Mouse (Mus musculus): ENCODE results near the gene Slc5a1. TPM values are rescaled to one million over a fixed set of nuclear protein-coding genes. Genes with fewer than 3 reads are reported as not detected.

Gene Slc5a1
- polyA plus RNA-seq, 1 experiment, result 0.04 TPM

- Histone ChIP-seq H3K27ac (ENCODE audit: control insufficient read depth, insufficient read depth, low read depth, low read length) (no peak overlapping the region), H3K4me3 (ENCODE audit: control insufficient read depth, low read depth, low read length) (no peak overlapping the region), H3K4me1 (ENCODE audit: control insufficient read depth, insufficient read depth, low read length) (no peaks in the 10 kb centered on the region), H3K36me3 (ENCODE audit: control insufficient read depth, insufficient read depth, low read length) (no peaks in the 10 kb centered on the region), H3K27me3 (ENCODE audit: control insufficient read depth, insufficient read depth, low read length) (no peaks in the 10 kb centered on the region)
- TF ChIP-seq POLR2A (IDR thresholded peaks at IDR 0.05; ENCODE audit: control insufficient read depth, low read depth, low read length) (no peak), CTCF (IDR thresholded peaks at IDR 0.05; ENCODE audit: control insufficient read depth, insufficient read depth, insufficient replicate concordance, low read depth, low read length) (no peak)
Measured at GRCm38 (mm10) chr5:33204284-33204683, 100.3 kb downstream of the Slc5a1 start.

DNA sequence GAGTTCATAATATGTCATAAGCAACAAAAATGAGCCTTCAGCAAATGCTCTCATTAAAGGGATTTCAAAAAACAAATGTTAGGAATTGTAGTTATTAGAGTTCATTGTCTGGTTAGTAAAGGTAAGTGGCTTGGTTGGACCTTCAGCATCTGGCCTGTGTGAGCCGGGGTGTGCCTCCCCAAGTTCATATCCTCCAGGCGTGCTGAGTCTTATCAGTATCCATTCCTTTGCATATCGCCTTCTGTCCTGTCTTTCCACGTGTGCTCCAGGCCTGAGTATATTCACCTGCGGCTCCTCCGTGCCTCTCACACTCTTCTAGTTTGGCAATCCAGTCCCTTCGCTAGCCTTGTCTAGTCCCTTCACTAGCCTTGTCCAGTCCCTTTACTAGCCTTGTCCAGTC, 102.3 kb downstream of the Slc5a1 start:
- Histone ChIP-seq H3K4me1 (ENCODE audit: control insufficient read depth, insufficient read depth, low read length) (no peaks in the 10 kb centered on the region; the same call in 1 of the 2 replicates), H3K4me3 (ENCODE audit: control insufficient read depth, low read depth, low read length) (no peak overlapping the region), H3K27me3 (ENCODE audit: control insufficient read depth, insufficient read depth, low read length) (no peaks in the 10 kb centered on the region), H3K27ac (ENCODE audit: control insufficient read depth, insufficient read depth, low read depth, low read length) (no peak overlapping the region), H3K36me3 (ENCODE audit: control insufficient read depth, insufficient read depth, low read length) (no peaks in the 10 kb centered on the region)
- TF ChIP-seq CTCF (IDR thresholded peaks at IDR 0.05; ENCODE audit: control insufficient read depth, insufficient read depth, insufficient replicate concordance, low read depth, low read length) (no peak), POLR2A (IDR thresholded peaks at IDR 0.05; ENCODE audit: control insufficient read depth, low read depth, low read length) (no peak)

GRCm38 (mm10) chr5:33207136-33207535, 103.1 kb downstream of the Slc5a1 start:
- H3K4me1 ChIP-seq (ENCODE audit: control insufficient read depth, insufficient read depth, low read length), result no peaks in the 10 kb centered on the region; the same call in 1 of the 2 replicates
- no peak overlapping the region for H3K27ac ChIP-seq (ENCODE audit: control insufficient read depth, insufficient read depth, low read depth, low read length)
- no peaks in the 10 kb centered on the region for H3K27me3 ChIP-seq (ENCODE audit: control insufficient read depth, insufficient read depth, low read length)
- no peak for TF ChIP-seq POLR2A (IDR thresholded peaks at IDR 0.05; ENCODE audit: control insufficient read depth, low read depth, low read length)
- no peak for TF ChIP-seq CTCF (IDR thresholded peaks at IDR 0.05; ENCODE audit: control insufficient read depth, insufficient read depth, insufficient replicate concordance, low read depth, low read length)
- H3K4me3 ChIP-seq (ENCODE audit: control insufficient read depth, low read depth, low read length), result no peak overlapping the region
- H3K36me3 ChIP-seq (ENCODE audit: control insufficient read depth, insufficient read depth, low read length), result no peaks in the 10 kb centered on the region

DNA sequence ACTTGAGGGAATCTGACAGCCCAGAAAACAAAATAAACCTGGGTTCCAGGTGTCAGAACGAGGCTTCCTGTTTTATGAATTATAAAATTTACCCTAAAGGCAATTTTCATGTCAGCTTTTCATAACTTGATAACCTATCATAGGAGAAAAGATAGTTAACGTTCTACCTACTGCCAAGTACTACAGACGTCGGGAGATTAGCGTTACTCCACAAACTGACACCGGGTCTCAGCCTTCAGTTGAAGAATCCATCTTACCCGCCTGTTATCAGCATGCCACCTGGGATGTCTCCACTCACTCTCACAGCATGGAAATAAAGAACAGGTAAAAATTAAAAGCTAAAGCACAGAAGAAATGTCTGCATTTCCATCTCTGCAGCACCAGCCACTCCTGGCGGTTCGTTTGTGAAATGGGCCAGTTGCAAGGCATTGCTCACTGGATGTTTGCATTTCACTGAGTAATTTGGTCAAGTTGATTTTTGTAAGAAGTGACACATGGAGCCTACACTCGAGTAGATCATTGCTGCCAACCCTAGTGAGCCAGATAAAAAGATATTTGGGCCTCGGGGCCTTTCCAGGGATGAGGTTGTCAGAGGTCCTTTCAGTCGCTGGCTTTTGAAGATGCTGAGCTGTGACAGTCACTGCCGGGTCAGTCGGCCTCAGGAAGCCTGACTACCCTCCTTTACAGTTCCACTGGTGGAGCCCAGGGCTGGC, 104.7 kb downstream of the Slc5a1 start:
- Histone ChIP-seq H3K36me3 (ENCODE audit: control insufficient read depth, insufficient read depth, low read length) (no peaks in the 10 kb centered on the region), H3K4me1 (ENCODE audit: control insufficient read depth, insufficient read depth, low read length) (no peaks in the 10 kb centered on the region; the same call in 1 of the 2 replicates), H3K27ac (ENCODE audit: control insufficient read depth, insufficient read depth, low read depth, low read length) (no peak overlapping the region), H3K27me3 (ENCODE audit: control insufficient read depth, insufficient read depth, low read length) (no peaks in the 10 kb centered on the region), H3K4me3 (ENCODE audit: control insufficient read depth, low read depth, low read length) (no peak overlapping the region)
- TF ChIP-seq POLR2A (IDR thresholded peaks at IDR 0.05; ENCODE audit: control insufficient read depth, low read depth, low read length), result no peak
- no peak for TF ChIP-seq CTCF (IDR thresholded peaks at IDR 0.05; ENCODE audit: control insufficient read depth, insufficient read depth, insufficient replicate concordance, low read depth, low read length)

DNA sequence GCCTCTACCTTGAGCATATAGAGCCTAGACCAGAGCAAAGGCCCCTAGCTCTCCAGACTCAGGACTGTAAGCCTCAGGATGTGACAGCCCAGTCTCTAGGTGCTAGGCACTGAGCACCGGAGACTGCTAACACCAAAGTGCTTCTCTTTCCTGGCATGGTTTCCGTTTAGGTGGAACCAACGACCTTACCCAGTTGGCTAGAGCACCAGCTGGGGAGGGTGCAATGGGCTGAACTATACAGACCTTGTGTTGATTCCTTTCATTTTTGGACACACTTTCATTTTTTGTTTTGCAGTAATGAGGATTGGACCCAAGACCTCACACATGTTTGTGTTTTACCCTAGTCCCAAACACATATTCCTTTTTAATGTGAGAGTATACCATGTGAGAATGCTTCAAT, 106.5 kb downstream of the Slc5a1 start:
- no peak for TF ChIP-seq POLR2A (IDR thresholded peaks at IDR 0.05; ENCODE audit: control insufficient read depth, low read depth, low read length)
- no peak for TF ChIP-seq CTCF (IDR thresholded peaks at IDR 0.05; ENCODE audit: control insufficient read depth, insufficient read depth, insufficient replicate concordance, low read depth, low read length)
- Histone ChIP-seq H3K27ac (ENCODE audit: control insufficient read depth, insufficient read depth, low read depth, low read length) (no peak overlapping the region), H3K4me3 (ENCODE audit: control insufficient read depth, low read depth, low read length) (no peak overlapping the region)

GRCm38 (mm10) chr5:33211254-33211653, 107.2 kb downstream of the Slc5a1 start:
- Histone ChIP-seq H3K4me1 (ENCODE audit: control insufficient read depth, insufficient read depth, low read length) (no peaks in the 10 kb centered on the region; the same call in 1 of the 2 replicates), H3K4me3 (ENCODE audit: control insufficient read depth, low read depth, low read length) (no peak overlapping the region), H3K36me3 (ENCODE audit: control insufficient read depth, insufficient read depth, low read length) (no peaks in the 10 kb centered on the region), H3K27me3 (ENCODE audit: control insufficient read depth, insufficient read depth, low read length) (no peaks in the 10 kb centered on the region), H3K27ac (ENCODE audit: control insufficient read depth, insufficient read depth, low read depth, low read length) (no peak overlapping the region)
- TF ChIP-seq POLR2A (IDR thresholded peaks at IDR 0.05; ENCODE audit: control insufficient read depth, low read depth, low read length), result no peak
- TF ChIP-seq CTCF (IDR thresholded peaks at IDR 0.05; ENCODE audit: control insufficient read depth, insufficient read depth, insufficient replicate concordance, low read depth, low read length), result no peak

More for the DNA sequence above, 106.5 kb downstream of the Slc5a1 start:
- Histone ChIP-seq H3K4me1 (ENCODE audit: control insufficient read depth, insufficient read depth, low read length) (no peaks in the 10 kb centered on the region; the same call in 1 of the 2 replicates), H3K27me3 (ENCODE audit: control insufficient read depth, insufficient read depth, low read length) (no peaks in the 10 kb centered on the region), H3K36me3 (ENCODE audit: control insufficient read depth, insufficient read depth, low read length) (no peaks in the 10 kb centered on the region)

Other genes with a start within 250 kb of the Slc5a1 start
- gene Prr14l, start 250.0 kb upstream of the Slc5a1 start, polyA plus RNA-seq (2012; rRNA removed), result 5.9 and 7.6 TPM in 2 replicates
- gene Depdc5, start 240.5 kb upstream of the Slc5a1 start, polyA plus RNA-seq (2012; rRNA removed), result 16.1 and 17.0 TPM in 2 replicates
- 37.4 and 41.2 TPM in 2 replicates for gene Ywhah, start 85.4 kb upstream of the Slc5a1 start, polyA plus RNA-seq (2012; rRNA removed)
- gene Spon2, start 114.2 kb downstream of the Slc5a1 start, polyA plus RNA-seq (2012; rRNA removed), result 0.28 and 0.95 TPM in 2 replicates
- 35.7 and 39.7 TPM in 2 replicates for gene Ctbp1, start 170.8 kb downstream of the Slc5a1 start, polyA plus RNA-seq (2012; rRNA removed)
- 98.3 and 112 TPM in 2 replicates for gene Maea, start 231.3 kb downstream of the Slc5a1 start, polyA plus RNA-seq (2012; rRNA removed)